Mouse (Mus musculus) liver, adult 2 months (tissue): ENCODE results near the gene Clpsl2. TPM values are rescaled to one million over a fixed set of nuclear protein-coding genes. Genes with fewer than 3 reads are reported as not detected.

Experiments
- DNase-seq: peaks from one replicate; pipeline ENCODE4 v3.0.0-alpha.2; 2011; ENCODE audit warnings: low read depth, low spot score; ENCODE audit errors: extremely low read depth
- H3K27ac ChIP-seq: fragments of 200-500 bp; replicated peaks from 2 replicates; pipeline ENCODE4 v1.5.1; 2012; ENCODE audit warnings: low read depth, mild to moderate bottlenecking, control low read depth, inconsistent platforms, low read length; ENCODE audit not compliant: insufficient read depth
- H3K27me3 ChIP-seq: fragments of 200-500 bp; 2 replicates; pipeline ENCODE4 v1.6.1; 2012; ENCODE audit warnings: mild to moderate bottlenecking, moderate library complexity, low read length, inconsistent platforms; ENCODE audit not compliant: control insufficient read depth, insufficient read depth
- H3K36me3 ChIP-seq: fragments of 200-500 bp; 2 replicates; pipeline ENCODE4 v1.6.1; 2012; ENCODE audit warnings: low read length, inconsistent platforms; ENCODE audit not compliant: control insufficient read depth, insufficient read depth
- H3K4me1 ChIP-seq: fragments of 200-500 bp; 2 replicates; pipeline ENCODE4 v1.6.1; 2011; ENCODE audit warnings: low read length; ENCODE audit not compliant: control insufficient read depth, insufficient read depth
- H3K4me3 ChIP-seq: fragments of 200-500 bp; 2 replicates; pipeline ENCODE4 v1.5.1; 2011; ENCODE audit warnings: low read depth, mild to moderate bottlenecking, control low read depth, low read length, moderate library complexity; ENCODE audit not compliant: insufficient read depth
- H3K79me2 ChIP-seq: fragments of 200-500 bp; 2 replicates; pipeline ENCODE4 v1.6.1; 2012; ENCODE audit warnings: inconsistent platforms, mild to moderate bottlenecking, low read length, moderate library complexity; ENCODE audit not compliant: control insufficient read depth, insufficient read depth
- H3K9ac ChIP-seq: fragments of 200-500 bp; 2 replicates; pipeline ENCODE4 v1.6.1; 2012; ENCODE audit warnings: low read depth, mild to moderate bottlenecking, control low read depth, inconsistent platforms, low read length
- CTCF ChIP-seq: fragments of 200-500 bp; IDR thresholded peaks from 2 replicates; pipeline ENCODE4 v1.5.1; 2011; ENCODE audit warnings: low read depth, low read length, control low read depth
- POLR2A ChIP-seq: fragments of 200-500 bp; IDR thresholded peaks from 2 replicates; pipeline ENCODE4 v1.6.1; 2011; ENCODE audit warnings: low read length, control low read depth; ENCODE audit not compliant: insufficient read depth; ENCODE audit errors: extremely low read depth
- WGBS: fragments of 180-500 bp; shearing (Covaris S2); methylation state at CpG from one replicate; pipeline ENCODE4 v1.1.7; 2018; 5-methylcytosine and 5-hydroxymethylcytosine counted together
- polyA plus RNA-seq: library from polyadenylated mRNA; depleted of rRNA; stranded (reverse); fragments of >200 nt; gene quantifications from 2 replicates; pipeline ENCODE4 v1.2.3, GENCODE M21; 2012; rRNA removed
- total RNA-seq: library from RNA; depleted of rRNA; stranded (reverse); fragments of >200 nt; gene quantifications from 2 replicates; pipeline ENCODE4 v1.2.3, GENCODE M21; 2014; rRNA removed

The Clpsl2 gene
- total and polyA plus RNA-seq, 2 experiments: not detected

DNA sequence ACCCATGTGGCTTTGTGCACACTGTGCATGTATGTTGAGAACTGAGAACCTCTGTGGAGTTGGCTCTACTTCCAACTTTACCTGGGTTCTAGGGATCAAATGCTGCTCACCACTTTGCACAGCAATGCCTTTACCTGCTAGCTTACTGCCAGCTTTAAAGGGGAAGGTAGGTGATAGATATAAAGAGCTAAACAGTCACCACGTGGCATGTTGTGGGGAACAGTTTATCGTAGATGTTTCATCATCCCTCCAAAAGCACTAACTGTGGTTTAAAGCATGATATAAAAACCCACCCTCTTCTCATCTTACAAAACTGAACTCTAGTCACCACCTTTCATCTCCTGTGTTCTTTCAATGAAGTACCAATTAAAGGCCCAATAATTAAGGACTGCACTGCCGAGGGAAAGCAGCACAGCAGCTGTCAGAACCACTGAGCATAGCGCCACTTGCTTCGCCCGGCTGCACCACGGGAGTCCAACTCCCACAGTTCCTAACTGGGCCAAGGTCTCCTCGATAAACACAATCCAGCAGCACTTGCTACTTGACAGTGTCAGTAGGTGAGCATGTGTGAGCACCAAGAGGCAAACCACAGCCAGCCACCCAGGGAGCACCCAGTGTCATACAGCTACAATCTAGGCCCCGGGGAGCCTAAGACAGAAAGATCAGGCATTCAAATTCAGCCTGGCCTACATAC, 52.5 kb downstream of the Clpsl2 start:
- TF ChIP-seq POLR2A: no peak
- no peak for TF ChIP-seq CTCF
- no peaks in the 10 kb centered on the region for H3K79me2 ChIP-seq
- no peaks in the 10 kb centered on the region for H3K4me1 ChIP-seq
- H3K36me3 ChIP-seq: peaks cover 67% of the 10 kb centered on the region
- no peaks in the 10 kb centered on the region for H3K27me3 ChIP-seq
- H3K4me3 ChIP-seq: no peak overlapping the region
- WGBS: 92% methylated on average over 9 of the region's 9 CpGs
- DNase-seq: no peak
- H3K27ac ChIP-seq: no peak overlapping the region
- no peak overlapping the region for H3K9ac ChIP-seq

Other genes with a start within 250 kb of the Clpsl2 start
- 6.6 and 9.1 TPM in 2 replicates for gene Fance, start 235.9 kb upstream of the Clpsl2 start, total RNA-seq
- 6.4 and 6.8 TPM in 2 replicates for gene Fance, start 235.9 kb upstream of the Clpsl2 start, polyA plus RNA-seq
- gene Rpl10a, start 220.9 kb upstream of the Clpsl2 start, total RNA-seq: 497 and 711 TPM in 2 replicates
- gene Rpl10a, start 220.9 kb upstream of the Clpsl2 start, polyA plus RNA-seq: 1,137 and 1,616 TPM in 2 replicates
- gene Tead3, start 198.6 kb upstream of the Clpsl2 start, total RNA-seq: 3.0 and 3.7 TPM in 2 replicates
- 7.6 and 11.0 TPM in 2 replicates for gene Tead3, start 198.6 kb upstream of the Clpsl2 start, polyA plus RNA-seq
- not detected in 2 replicates for gene Tulp1, start 184.2 kb upstream of the Clpsl2 start, total RNA-seq
- gene Tulp1, start 184.2 kb upstream of the Clpsl2 start, polyA plus RNA-seq: not detected in 2 replicates
- gene Fkbp5, start 31.9 kb upstream of the Clpsl2 start, total RNA-seq: 25.6 and 30.3 TPM in 2 replicates
- 17.7 and 29.8 TPM in 2 replicates for gene Fkbp5, start 31.9 kb upstream of the Clpsl2 start, polyA plus RNA-seq
- not detected in 2 replicates for gene Armc12, start 18.6 kb upstream of the Clpsl2 start, total RNA-seq
- not detected in 2 replicates for gene Armc12, start 18.6 kb upstream of the Clpsl2 start, polyA plus RNA-seq
- gene Clps, start 11.4 kb downstream of the Clpsl2 start, total RNA-seq: 9.5 and 70.1 TPM in 2 replicates
- gene Clps, start 11.4 kb downstream of the Clpsl2 start, polyA plus RNA-seq: 1.4 and 2.1 TPM in 2 replicates
- not detected in 2 replicates for gene Lhfpl5, start 26.2 kb downstream of the Clpsl2 start, total RNA-seq
- gene Lhfpl5, start 26.2 kb downstream of the Clpsl2 start, polyA plus RNA-seq: not detected in 2 replicates
- gene Srpk1, start 73.3 kb downstream of the Clpsl2 start, total RNA-seq: 12.9 and 13.7 TPM in 2 replicates
- gene Srpk1, start 73.3 kb downstream of the Clpsl2 start, polyA plus RNA-seq: 6.1 and 10.8 TPM in 2 replicates
- gene Slc26a8, start 140.8 kb downstream of the Clpsl2 start, total RNA-seq: not detected in 2 replicates
- 0.04 and 0.11 TPM in 2 replicates for gene Slc26a8, start 140.8 kb downstream of the Clpsl2 start, polyA plus RNA-seq
- gene Mapk14, start 141.9 kb downstream of the Clpsl2 start, total RNA-seq: 37.7 and 50.8 TPM in 2 replicates
- gene Mapk14, start 141.9 kb downstream of the Clpsl2 start, polyA plus RNA-seq: 51.6 and 55.3 TPM in 2 replicates
- gene AC170998.1, start 176.7 kb downstream of the Clpsl2 start, total RNA-seq: 2.3 and 2.8 TPM in 2 replicates
- gene AC170998.1, start 176.7 kb downstream of the Clpsl2 start, polyA plus RNA-seq: not detected in 2 replicates
- gene Mapk13, start 219.9 kb downstream of the Clpsl2 start, total RNA-seq: 0.20 and 0.65 TPM in 2 replicates
- 0.15 and 0.22 TPM in 2 replicates for gene Mapk13, start 219.9 kb downstream of the Clpsl2 start, polyA plus RNA-seq